Mouse (Mus musculus): ENCODE measurements around the gene Eci3. TPM values are rescaled to one million over a fixed set of nuclear protein-coding genes. Genes with fewer than 3 reads are reported as not detected.
"Not testable (repeated sequence)": the region's sequence is repeated elsewhere in the genome, so short reads cannot be mapped to it uniquely, and the experiment has no call there.

The Eci3 gene
- 1 to 10 TPM in 1 of 2 experiments, under 1 TPM in 1; 0.98 to 1.5 TPM for total RNA-seq (2021)
- long read RNA-seq, result 0 reads

- DNase-seq (ENCODE audit: low spot score in 2 of 2), result peak; percentile 7 to 13
Observed at GRCm38 (mm10) chr13:34963511-34964397, at the start of gene Eci3. Gene Eci3, minus strand, starts transcription at chr13:34963810.

DNA sequence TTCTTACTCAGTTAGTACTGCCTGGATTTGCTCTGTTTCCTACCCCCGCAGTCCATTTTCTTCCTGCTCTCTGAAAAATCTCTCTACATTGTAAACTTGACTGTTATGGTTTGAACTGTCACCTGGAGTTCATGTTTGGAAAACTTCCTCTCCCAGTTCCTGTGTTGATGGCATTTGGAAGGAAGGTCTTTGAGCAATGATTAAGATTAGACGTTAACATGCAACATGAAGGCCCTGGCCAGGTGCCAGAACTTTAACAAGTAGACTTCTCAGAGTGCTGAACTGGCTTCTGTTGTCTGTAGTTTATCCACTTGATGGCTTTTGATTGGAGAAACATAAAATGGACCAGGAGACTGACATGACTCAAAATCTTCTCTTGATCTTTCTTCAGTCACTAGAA lies 32.3 kb upstream of the Eci3 start:
- no peak for DNase-seq (ENCODE audit: low spot score in 2 of 2)

- DNase-seq (ENCODE audit: low spot score in 2 of 2), result peak; percentile 87 to 91
Observed at GRCm38 (mm10) chr13:34993983-34994811, 30.6 kb upstream of the Eci3 start.

DNA sequence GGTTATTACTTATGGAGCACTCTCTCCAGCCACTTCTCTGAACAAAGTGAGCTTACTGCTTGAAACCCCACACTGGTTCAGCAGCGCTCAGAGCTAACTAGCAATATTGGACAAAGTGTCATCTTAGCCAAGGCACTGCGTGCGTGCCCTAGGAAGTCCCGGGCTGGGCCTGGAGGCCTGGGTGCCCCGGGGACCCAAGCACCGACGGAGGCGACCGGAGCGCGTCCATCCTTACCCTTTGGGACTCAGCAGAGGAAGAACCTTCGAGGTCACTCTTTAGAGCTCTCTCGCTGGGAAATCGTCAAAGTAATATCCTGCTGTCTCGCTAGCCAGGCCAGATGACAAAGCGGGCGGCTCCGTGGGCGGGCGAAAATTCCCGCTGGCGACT lies 30.0 kb upstream of the Eci3 start:
- no peak for DNase-seq (ENCODE audit: low spot score in 2 of 2)

- no peak for DNase-seq (ENCODE audit: low spot score in 2 of 2)
Observed at GRCm38 (mm10) chr13:34993085-34993484, 29.5 kb upstream of the Eci3 start.

- no peak for DNase-seq (ENCODE audit: low spot score in 2 of 2)
Observed at GRCm38 (mm10) chr13:34991581-34992273, 28.1 kb upstream of the Eci3 start.

DNA sequence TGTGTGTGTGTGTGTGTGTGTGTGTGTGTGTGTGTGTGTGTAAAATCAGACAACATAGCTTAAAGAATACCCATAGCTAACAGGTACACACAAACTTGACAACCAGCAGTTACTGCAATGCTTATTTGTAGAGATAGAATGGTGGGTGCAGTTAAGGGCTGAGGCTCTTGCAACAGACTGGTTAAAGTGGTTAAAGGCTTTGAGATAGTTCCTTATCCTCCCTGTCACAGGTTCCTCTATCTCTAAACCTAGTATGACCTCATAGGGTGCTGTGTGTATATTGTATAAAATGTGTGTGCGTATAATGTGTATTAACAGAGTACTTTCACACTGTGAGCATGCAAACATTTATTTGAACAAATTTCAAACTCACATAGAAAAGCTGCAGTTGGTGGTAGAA lies 19.9 kb upstream of the Eci3 start:
- DNase-seq (ENCODE audit: low spot score in 2 of 2), result not testable (repeated sequence)

GRCm38 (mm10) chr13:34978635-34979034 lies 15.0 kb upstream of the Eci3 start:
- DNase-seq (ENCODE audit: low spot score in 2 of 2), result not testable (repeated sequence)

DNA sequence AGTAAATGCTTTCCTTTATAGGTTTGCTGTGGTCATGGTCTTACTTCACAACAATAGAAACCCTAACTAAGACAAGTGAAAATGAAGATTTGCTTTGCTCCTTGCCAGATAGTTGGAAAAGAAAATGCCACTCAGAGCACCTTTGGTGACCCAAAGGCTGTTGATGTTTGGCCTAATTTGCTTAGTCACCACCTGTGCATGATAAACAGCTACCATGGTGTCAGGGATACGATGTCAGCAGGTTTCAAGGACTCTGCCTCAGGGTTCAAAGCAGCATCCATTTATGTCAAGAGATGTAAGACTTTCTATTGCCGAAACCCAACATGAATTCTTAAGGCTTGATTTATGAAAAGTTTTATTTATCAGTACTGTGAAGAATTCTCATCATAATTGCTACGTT lies 13.8 kb upstream of the Eci3 start:
- DNase-seq (ENCODE audit: low spot score in 2 of 2), result no peak

DNA sequence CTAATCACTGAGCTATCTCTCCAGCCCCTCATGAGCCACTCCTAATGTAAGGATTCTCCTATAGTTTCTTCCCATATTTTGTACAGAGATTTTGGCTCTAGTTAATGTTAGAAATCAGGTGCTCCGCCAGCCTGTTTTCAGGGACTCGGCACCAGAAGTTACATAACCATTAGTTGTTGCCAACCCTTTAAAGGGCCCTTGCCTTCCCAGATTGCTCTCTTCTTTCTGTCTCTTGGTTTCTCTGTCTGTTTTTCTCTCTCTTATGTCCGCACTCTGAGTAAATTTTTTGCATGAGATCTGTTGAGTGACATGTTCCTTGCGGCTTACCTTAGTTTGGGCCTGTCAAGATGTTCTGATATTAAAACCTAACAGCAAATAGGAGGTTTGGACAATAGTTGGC lies 12.5 kb upstream of the Eci3 start:
- DNase-seq (ENCODE audit: low spot score in 2 of 2), result no peak

- no peak for DNase-seq (ENCODE audit: low spot score in 2 of 2)
Observed at GRCm38 (mm10) chr13:34973770-34974169, 10.2 kb upstream of the Eci3 start.

- no peak for DNase-seq (ENCODE audit: low spot score in 2 of 2)
Observed at GRCm38 (mm10) chr13:34973149-34973548, 9.5 kb upstream of the Eci3 start.

GRCm38 (mm10) chr13:34972456-34972855 lies 8.8 kb upstream of the Eci3 start:
- DNase-seq (ENCODE audit: low spot score in 2 of 2), result not testable (repeated sequence)

GRCm38 (mm10) chr13:34965647-34966046 lies 2.0 kb upstream of the Eci3 start:
- DNase-seq (ENCODE audit: low spot score in 2 of 2), result not testable (repeated sequence)

GRCm38 (mm10) chr13:34964866-34965265 lies 1.3 kb upstream of the Eci3 start:
- no peak for DNase-seq (ENCODE audit: low spot score in 2 of 2)

GRCm38 (mm10) chr13:34964419-34964818 lies 809 bp upstream of the Eci3 start:
- DNase-seq (ENCODE audit: low spot score in 2 of 2), result no peak

DNA sequence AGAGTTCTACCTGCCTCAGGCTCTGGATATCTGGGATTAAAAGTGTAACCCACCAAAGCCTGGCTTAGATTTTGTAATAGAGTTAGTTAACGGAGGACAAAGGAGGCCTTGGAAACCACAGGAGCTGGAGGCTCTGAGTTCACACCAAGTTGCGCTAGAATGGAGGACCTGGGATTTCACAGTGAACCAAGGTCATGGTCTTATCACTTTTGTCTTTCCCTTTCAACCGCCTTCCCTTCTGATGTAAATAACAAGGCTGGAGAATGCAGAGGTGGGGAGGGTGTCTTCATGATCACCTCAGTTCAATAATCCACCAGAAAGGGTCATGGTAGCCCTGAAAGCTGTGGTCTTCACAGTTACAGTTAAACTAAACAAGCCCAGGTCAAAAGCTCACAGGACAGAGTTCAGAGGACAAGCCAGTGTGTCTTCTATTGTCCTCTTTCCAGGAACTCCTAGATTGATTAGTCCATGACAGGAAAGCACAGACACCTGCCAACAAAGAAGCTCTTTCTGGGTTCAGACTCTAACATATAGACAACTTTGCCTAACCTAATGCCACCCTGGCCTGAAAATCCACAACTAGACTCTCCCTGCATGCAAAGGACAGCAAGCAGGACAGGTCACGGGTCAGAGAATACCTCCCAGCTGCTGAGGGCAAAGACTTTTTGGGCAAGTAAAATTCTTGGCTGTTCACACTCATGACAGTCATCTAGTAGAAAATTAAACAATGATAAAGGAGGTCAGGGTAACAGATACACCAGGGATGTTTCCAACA lies 2.4 kb downstream of the Eci3 start:
- DNase-seq (ENCODE audit: low spot score in 2 of 2), result no peak

DNA sequence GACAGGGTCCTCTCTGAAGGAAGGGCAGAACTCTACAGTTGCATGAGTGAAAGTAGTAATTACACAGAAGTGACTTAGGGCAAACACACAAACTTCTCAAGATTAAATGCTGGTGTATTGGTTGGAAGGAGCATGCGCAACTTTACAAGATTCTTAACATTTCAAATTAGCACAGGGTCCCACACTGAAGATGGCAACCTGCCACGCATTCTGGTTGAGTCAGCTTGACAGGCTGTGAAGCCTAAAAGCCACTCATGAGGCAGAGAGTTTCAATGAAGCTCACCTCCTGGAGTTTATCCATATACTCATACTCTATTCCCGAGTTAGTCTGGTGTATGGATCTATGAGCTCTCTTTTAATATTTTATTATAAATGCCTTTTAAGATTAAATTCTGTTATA lies 5.5 kb downstream of the Eci3 start:
- DNase-seq (ENCODE audit: low spot score in 2 of 2), result not testable (repeated sequence)

DNA sequence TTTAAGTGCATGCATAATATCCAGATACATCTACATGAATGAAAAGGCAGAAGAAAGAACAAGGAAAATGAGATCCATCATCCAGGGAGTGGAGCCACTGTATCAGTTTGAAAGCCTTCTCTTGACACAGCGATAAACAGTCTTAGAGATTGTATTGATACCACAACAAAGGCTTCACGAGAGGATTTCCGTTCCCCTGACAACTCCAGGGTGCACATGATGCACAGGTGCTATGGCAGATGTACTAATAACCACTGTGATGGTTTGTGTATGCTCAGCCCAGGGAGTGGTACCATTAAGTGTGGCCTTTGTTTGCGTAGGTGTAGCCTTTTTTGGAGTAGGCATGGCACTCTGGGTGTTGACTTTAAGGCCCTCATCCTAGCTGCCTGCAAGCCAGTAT lies 6.7 kb downstream of the Eci3 start:
- DNase-seq (ENCODE audit: low spot score in 2 of 2), result no peak

DNA sequence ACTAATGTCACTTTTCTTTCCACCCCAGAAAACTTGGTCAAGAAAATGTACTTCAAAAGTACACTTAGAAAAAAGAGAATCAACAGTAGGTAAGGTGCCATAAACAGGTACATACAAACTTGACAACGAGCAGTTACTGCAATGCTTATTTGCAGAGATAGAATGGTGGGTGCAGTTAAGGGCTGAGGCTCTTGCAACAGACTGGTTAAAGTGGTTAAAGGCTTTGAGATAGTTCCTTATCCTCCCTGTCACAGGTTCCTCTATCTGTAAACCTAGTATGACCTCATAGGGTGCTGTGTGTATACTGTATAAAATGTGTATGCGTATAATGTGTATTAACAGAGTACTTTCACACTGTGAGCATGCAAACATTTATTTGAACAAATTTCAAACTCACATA lies 12.2 kb downstream of the Eci3 start:
- DNase-seq (ENCODE audit: low spot score in 2 of 2), result not testable (repeated sequence)

DNA sequence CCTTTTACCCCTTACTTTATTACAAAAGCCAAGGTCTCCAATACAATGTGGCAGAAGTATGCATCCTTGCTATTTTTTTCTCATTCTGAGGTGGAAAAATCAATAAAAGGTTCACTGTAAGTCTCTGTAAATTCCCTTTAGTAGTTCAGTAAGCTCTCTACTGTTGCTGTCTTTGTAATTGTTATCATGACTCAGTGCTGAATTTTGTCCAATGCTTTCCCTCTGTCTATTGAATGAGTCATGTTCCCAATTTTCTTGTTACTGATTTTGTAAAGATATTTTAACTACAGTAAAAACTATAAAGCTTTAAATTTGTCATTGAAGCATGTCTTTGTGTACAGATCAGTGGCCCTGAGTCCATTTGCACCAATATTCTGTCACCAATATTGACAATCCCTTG lies 21.2 kb downstream of the Eci3 start:
- DNase-seq (ENCODE audit: low spot score in 2 of 2), result no peak

Measured in layer of hippocampus, postnatal 10 days (tissue).